Mouse (Mus musculus): ENCODE measurements at regions not wholly inside any gene's neighbourhood (a gene's known extent, or its start where the extent isn't known, plus 50 kb on each side); places are given as distances from the start of the nearest gene placed in this dataset.
A peak's percentile ranks its signal among the peaks of the same experiment; 100 is the strongest.

DNA sequence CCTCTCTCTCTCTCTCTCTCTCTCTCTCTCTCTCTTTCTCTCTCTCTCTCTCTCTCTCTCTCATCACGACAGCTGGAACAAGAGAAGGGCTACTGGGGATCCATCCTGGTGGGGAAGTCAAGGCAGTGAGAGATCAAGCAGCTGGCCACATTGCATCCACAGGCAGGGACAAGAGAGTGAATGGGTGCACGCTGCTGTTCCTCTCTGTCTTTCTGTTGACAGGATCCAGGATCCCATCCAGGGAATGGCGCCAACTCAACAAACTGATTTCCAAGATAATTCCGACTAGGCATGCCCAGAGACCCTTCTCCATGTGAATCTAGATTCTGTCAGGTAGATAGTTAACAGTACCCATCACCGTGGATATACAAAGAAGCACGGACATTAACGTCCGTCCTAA, 222.5 kb downstream of the Zfp326 start:
- peak; percentile 76 for DNase-seq (ENCODE audit: low read depth)
- no peak for TF ChIP-seq CTCF (IDR thresholded peaks at IDR 0.05; ENCODE audit: borderline replicate concordance, extremely low read depth, insufficient read depth, insufficient read length)
- TF ChIP-seq POLR2A (IDR thresholded peaks at IDR 0.05; ENCODE audit: borderline replicate concordance, extremely low read depth, insufficient read depth, insufficient read length, poor library complexity, severe bottlenecking) = no peak

GRCm38 (mm10) chr5:106089332-106089731, 213.0 kb downstream of the Zfp326 start:
- no peak for TF ChIP-seq POLR2A (IDR thresholded peaks at IDR 0.05; ENCODE audit: borderline replicate concordance, extremely low read depth, insufficient read depth, insufficient read length, poor library complexity, severe bottlenecking)
- TF ChIP-seq CTCF (IDR thresholded peaks at IDR 0.05; ENCODE audit: borderline replicate concordance, extremely low read depth, insufficient read depth, insufficient read length) = no peak
- DNase-seq (ENCODE audit: low read depth) = peak; percentile 76

DNA sequence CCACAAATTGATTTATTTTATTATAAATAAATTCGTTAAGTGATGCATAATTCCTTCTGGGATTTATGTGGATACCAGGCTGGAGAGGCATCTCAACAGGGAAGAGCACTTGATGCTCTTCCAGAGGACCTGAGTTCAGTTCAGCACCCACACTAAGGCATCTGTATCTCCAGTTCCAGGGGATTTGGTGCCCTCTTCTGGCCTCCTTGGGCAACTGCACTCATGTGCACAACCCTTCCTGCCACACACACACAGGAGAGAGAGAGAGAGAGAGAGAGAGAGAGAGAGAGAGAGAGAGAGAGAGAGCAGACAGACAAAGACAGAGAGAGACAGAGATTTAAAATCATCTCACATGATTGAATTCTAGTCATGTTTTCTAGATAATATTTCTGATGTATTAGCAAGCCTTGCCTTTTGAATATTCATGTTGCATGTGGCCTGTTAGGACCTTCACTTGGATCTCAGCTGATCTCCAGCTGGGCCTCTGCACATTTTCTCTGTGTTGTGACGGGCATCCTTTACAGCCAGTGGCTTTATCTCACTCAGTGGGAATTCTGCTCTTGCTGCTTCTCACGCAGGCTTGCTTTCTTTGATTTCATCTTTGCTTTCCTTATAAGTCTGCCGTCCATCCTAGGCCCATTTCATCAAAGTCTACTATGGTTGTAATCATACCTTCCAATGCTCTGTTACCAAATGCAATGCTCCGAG, 212.3 kb downstream of the Zfp326 start:
- peak; percentile 52 for DNase-seq (ENCODE audit: low read depth)
- no peak for TF ChIP-seq POLR2A (IDR thresholded peaks at IDR 0.05; ENCODE audit: borderline replicate concordance, extremely low read depth, insufficient read depth, insufficient read length, poor library complexity, severe bottlenecking)
- peak; percentile 14; the same call in 1 of the 2 replicates for TF ChIP-seq CTCF (IDR thresholded peaks at IDR 0.05; ENCODE audit: borderline replicate concordance, extremely low read depth, insufficient read depth, insufficient read length)

DNA sequence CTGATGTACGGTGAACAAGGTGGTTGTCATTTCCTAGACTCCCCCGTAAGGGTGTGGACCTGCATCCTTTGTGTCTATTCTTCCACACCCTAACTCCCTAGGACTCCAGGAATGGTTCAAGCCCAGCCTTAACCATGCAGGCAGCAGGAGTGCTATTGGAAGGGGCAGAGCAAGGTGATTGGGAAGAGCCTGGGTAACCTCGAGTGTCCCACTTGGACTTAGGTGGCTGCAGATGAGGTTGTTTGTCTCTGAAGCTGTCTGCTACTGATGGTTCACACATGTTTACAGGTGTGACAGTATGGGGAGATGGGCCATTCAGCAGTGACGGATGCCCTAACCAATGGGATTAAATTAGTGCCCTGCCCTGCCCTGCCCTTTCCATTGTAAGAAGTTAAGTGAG, 207.4 kb downstream of the Zfp326 start:
- DNase-seq (ENCODE audit: low read depth) = no peak
- TF ChIP-seq POLR2A (IDR thresholded peaks at IDR 0.05; ENCODE audit: borderline replicate concordance, extremely low read depth, insufficient read depth, insufficient read length, poor library complexity, severe bottlenecking) = no peak
- TF ChIP-seq CTCF (IDR thresholded peaks at IDR 0.05; ENCODE audit: borderline replicate concordance, extremely low read depth, insufficient read depth, insufficient read length) = no peak

- TF ChIP-seq POLR2A (IDR thresholded peaks at IDR 0.05; ENCODE audit: borderline replicate concordance, extremely low read depth, insufficient read depth, insufficient read length, poor library complexity, severe bottlenecking) = no peak
- TF ChIP-seq CTCF (IDR thresholded peaks at IDR 0.05; ENCODE audit: borderline replicate concordance, extremely low read depth, insufficient read depth, insufficient read length) = no peak
Observed at GRCm38 (mm10) chr5:106082891-106083290, 206.5 kb downstream of the Zfp326 start.

DNA sequence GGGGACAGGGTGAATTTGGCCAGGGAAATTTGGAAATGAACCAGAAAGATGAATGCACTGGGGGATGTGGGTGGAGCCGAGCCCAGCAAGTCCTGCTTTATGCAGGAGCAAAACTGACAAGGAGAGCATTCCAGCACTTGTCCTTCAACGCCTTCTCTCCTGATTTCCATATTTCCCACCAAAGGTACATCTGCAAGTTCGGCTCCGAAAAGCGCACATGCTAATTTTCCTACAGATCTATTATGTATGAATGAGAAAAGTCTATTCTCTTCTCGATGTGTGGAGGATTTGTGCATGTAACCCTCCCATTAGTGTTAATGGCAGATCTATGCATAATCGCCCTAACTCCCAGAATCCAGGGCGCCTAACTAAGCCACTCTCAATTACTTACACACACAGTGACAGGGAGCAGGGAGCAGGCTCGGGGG, 190.8 kb downstream of the Zfp326 start:
- no peak for TF ChIP-seq CTCF (IDR thresholded peaks at IDR 0.05; ENCODE audit: borderline replicate concordance, extremely low read depth, insufficient read depth, insufficient read length)
- TF ChIP-seq POLR2A (IDR thresholded peaks at IDR 0.05; ENCODE audit: borderline replicate concordance, extremely low read depth, insufficient read depth, insufficient read length, poor library complexity, severe bottlenecking) = no peak
- peak; percentile 77 for DNase-seq (ENCODE audit: low read depth)

More at GRCm38 (mm10) chr5:106082891-106083290, 206.5 kb downstream of the Zfp326 start:
- no peak for DNase-seq (ENCODE audit: low read depth)

DNA sequence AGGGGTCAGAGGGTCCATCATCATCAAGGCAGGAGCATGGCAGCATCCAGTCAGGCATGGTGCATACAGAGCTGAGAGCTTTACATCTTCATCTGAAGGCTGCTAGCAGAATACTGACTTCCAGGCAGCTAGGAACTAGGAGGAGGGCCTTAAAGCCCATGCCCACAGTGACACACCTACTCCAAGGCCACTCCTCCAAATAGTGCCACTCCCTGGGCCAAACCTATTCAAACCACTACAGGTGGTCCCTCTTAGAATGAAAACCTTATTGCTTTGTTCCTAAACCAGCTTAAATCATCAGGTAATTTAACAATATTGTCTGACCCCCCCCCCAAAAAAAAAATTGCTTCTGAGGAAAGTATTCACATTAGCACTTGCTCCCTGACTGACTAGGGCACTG, 190.3 kb downstream of the Zfp326 start:
- TF ChIP-seq POLR2A (IDR thresholded peaks at IDR 0.05; ENCODE audit: borderline replicate concordance, extremely low read depth, insufficient read depth, insufficient read length, poor library complexity, severe bottlenecking) (no peak), CTCF (IDR thresholded peaks at IDR 0.05; ENCODE audit: borderline replicate concordance, extremely low read depth, insufficient read depth, insufficient read length) (no peak)
- no peak for DNase-seq (ENCODE audit: low read depth)

DNA sequence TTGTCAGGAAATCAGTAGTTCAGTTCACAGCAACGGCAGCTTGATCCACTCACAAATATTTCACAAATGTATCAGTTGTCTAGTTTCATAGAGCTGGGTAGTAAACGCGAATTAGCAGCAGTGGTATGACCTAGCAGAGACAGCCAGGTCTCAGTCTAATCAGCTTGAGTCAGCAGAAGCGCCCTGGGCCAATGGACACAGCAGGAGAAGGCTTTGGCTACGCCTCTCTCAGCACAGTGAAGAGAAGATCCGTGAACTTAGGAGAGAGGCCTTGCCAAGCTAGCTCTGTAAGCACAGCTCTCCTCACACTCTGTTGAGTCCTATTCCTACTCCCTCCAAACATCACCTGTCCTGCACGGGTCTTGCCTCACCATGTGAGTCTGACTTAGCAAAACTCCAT, 188.0 kb downstream of the Zfp326 start:
- DNase-seq (ENCODE audit: low read depth) = no peak
- no peak for TF ChIP-seq POLR2A (IDR thresholded peaks at IDR 0.05; ENCODE audit: borderline replicate concordance, extremely low read depth, insufficient read depth, insufficient read length, poor library complexity, severe bottlenecking)
- no peak for TF ChIP-seq CTCF (IDR thresholded peaks at IDR 0.05; ENCODE audit: borderline replicate concordance, extremely low read depth, insufficient read depth, insufficient read length)

GRCm38 (mm10) chr5:106062926-106063325, 186.6 kb downstream of the Zfp326 start:
- no peak for DNase-seq (ENCODE audit: low read depth)
- no peak for TF ChIP-seq CTCF (IDR thresholded peaks at IDR 0.05; ENCODE audit: borderline replicate concordance, extremely low read depth, insufficient read depth, insufficient read length)
- TF ChIP-seq POLR2A (IDR thresholded peaks at IDR 0.05; ENCODE audit: borderline replicate concordance, extremely low read depth, insufficient read depth, insufficient read length, poor library complexity, severe bottlenecking) = no peak

DNA sequence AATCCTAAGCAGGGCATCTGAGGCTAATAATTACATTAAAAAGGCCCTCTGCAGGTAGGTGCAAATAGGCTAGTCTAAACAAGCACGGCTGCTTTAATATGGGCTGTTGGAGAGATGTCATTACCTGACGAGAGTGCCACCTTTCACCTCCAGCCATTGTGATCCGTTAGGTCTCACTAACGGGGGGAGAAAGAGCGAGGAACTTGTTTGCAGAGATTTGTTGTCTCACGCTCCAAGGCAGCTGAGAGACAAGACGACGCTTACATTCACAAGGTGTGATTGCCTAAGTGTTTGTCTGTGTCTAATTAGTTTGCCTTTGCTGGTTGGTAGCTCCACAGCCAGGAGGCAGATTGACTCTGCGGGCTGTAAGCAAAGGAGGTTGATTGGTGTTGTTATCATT, 180.3 kb downstream of the Zfp326 start:
- peak; percentile 55 for DNase-seq (ENCODE audit: low read depth)
- no peak for TF ChIP-seq POLR2A (IDR thresholded peaks at IDR 0.05; ENCODE audit: borderline replicate concordance, extremely low read depth, insufficient read depth, insufficient read length, poor library complexity, severe bottlenecking)
- TF ChIP-seq CTCF (IDR thresholded peaks at IDR 0.05; ENCODE audit: borderline replicate concordance, extremely low read depth, insufficient read depth, insufficient read length) = no peak

DNA sequence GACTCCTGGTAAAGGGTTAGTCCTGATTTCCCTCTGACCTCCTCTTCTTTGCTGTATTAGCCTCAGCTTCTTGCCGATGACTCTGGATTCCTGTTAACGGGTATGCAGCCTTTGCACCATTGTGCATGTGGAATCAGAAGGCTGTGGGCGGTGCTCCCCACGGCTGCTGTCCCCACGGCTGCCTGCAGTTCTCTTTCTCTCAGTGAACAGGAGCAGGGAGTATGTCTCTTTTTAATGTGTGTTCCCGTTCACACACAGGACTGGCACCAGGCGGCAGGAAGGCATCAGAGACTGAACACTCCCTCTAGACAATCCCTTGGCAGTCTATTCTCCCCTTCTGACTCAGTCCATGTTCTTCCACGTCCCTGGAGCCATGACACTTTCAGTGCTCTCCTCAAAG, 178.9 kb downstream of the Zfp326 start:
- TF ChIP-seq CTCF (IDR thresholded peaks at IDR 0.05; ENCODE audit: borderline replicate concordance, extremely low read depth, insufficient read depth, insufficient read length) (no peak), POLR2A (IDR thresholded peaks at IDR 0.05; ENCODE audit: borderline replicate concordance, extremely low read depth, insufficient read depth, insufficient read length, poor library complexity, severe bottlenecking) (no peak)
- no peak for DNase-seq (ENCODE audit: low read depth)

- TF ChIP-seq POLR2A (IDR thresholded peaks at IDR 0.05; ENCODE audit: borderline replicate concordance, extremely low read depth, insufficient read depth, insufficient read length, poor library complexity, severe bottlenecking) = no peak
- no peak for TF ChIP-seq CTCF (IDR thresholded peaks at IDR 0.05; ENCODE audit: borderline replicate concordance, extremely low read depth, insufficient read depth, insufficient read length)
- no peak for DNase-seq (ENCODE audit: low read depth)
Observed at GRCm38 (mm10) chr5:106051026-106051425, 174.7 kb downstream of the Zfp326 start.
